Mouse (Mus musculus) kidney, embryonic 15.5 days (tissue): ENCODE data around the gene Sass6. TPM values are rescaled to one million over a fixed set of nuclear protein-coding genes. Genes with fewer than 3 reads are reported as not detected.
"Not testable (repeated sequence)": the region's sequence is repeated elsewhere in the genome, so short reads cannot be mapped to it uniquely, and the experiment has no call there.

Source experiments
- ATAC-seq: fragments of 200-750 bp; cut with Nextera tagmentation; replicated peaks from 2 replicates; pipeline ENCODE4 v1.8.0; 2017; ENCODE audit warnings: moderate TSS enrichment; ENCODE audit not compliant: low FRiP score
- H3K27ac ChIP-seq: fragments of 300-500 bp; sonication (generic); 2 replicates; pipeline ENCODE4 v1.5.1; 2015; ENCODE audit warnings: mild to moderate bottlenecking, inconsistent platforms
- H3K27me3 ChIP-seq: fragments of 300-500 bp; sonication (generic); 2 replicates; pipeline ENCODE4 v1.6.1; 2015; ENCODE audit warnings: inconsistent platforms
- H3K36me3 ChIP-seq: fragments of 300-500 bp; sonication (generic); 2 replicates; pipeline ENCODE4 v1.6.1; 2015; ENCODE audit warnings: inconsistent platforms
- H3K4me1 ChIP-seq: fragments of 300-500 bp; sonication (generic); 2 replicates; pipeline ENCODE4 v1.6.1; 2015; ENCODE audit warnings: inconsistent platforms
- H3K4me2 ChIP-seq: fragments of 300-500 bp; sonication (generic); 2 replicates; pipeline ENCODE4 v1.6.1; 2015; ENCODE audit warnings: moderate library complexity, mild to moderate bottlenecking, inconsistent platforms
- H3K4me3 ChIP-seq: fragments of 300-500 bp; sonication (generic); replicated peaks from 2 replicates; pipeline ENCODE4 v1.5.1; 2015; ENCODE audit warnings: mild to moderate bottlenecking, inconsistent platforms
- H3K9ac ChIP-seq: fragments of 300-500 bp; sonication (generic); 2 replicates; pipeline ENCODE4 v1.6.1; 2015; ENCODE audit warnings: mild to moderate bottlenecking, inconsistent platforms
- H3K9me3 ChIP-seq: fragments of 300-500 bp; sonication (generic); replicated peaks from 2 replicates; pipeline ENCODE4 v1.6.1; 2016; ENCODE audit warnings: inconsistent platforms
- WGBS: fragments of 180-500 bp; shearing (Covaris S2); methylation state at CpG from one replicate; pipeline ENCODE4 v1.1.7; 2015; ENCODE audit warnings: mixed read lengths; 5-methylcytosine and 5-hydroxymethylcytosine counted together
- polyA plus RNA-seq: library from polyadenylated mRNA; unstranded; fragments of >200 nt; fragmentation: Nextera tagmentation; extraction: Ambion mirVana; gene quantifications from 2 replicates; pipeline ENCODE4 v1.2.1, GENCODE M21; 2015

Gene Sass6
- polyA plus RNA-seq, 1 experiment from 2014 or later: 27.6 TPM

- Histone ChIP-seq H3K9ac (no peak overlapping the region), H3K27ac (no peak overlapping the region), H3K27me3 (no peaks in the 10 kb centered on the region), H3K9me3 (no peaks in the 10 kb centered on the region), H3K36me3 (peaks cover 92% of the 10 kb centered on the region), H3K4me2 (no peak overlapping the region), H3K4me1 (no peaks in the 10 kb centered on the region), H3K4me3 (no peak overlapping the region)
- ATAC-seq: no peak
- WGBS: 75% methylated on average over 5 of the region's 5 CpGs
Observed at GRCm38 (mm10) chr3:116635799-116636198, 41.0 kb downstream of the Sass6 start.

GRCm38 (mm10) chr3:116637693-116638476 lies 43.1 kb downstream of the Sass6 start:
- no peak overlapping the region for H3K9ac ChIP-seq
- no peak overlapping the region for H3K27ac ChIP-seq
- no peaks in the 10 kb centered on the region for H3K9me3 ChIP-seq
- H3K27me3 ChIP-seq: no peaks in the 10 kb centered on the region
- H3K4me2 ChIP-seq: no peak overlapping the region
- no peak for ATAC-seq
- H3K36me3 ChIP-seq: peaks cover 96% of the 10 kb centered on the region
- H3K4me3 ChIP-seq: no peak overlapping the region
- no peaks in the 10 kb centered on the region for H3K4me1 ChIP-seq
- 85% methylated on average over 9 of the region's 9 CpGs for WGBS

GRCm38 (mm10) chr3:116638572-116638971 lies 43.8 kb downstream of the Sass6 start:
- no peaks in the 10 kb centered on the region for H3K27me3 ChIP-seq
- no peak overlapping the region for H3K27ac ChIP-seq
- H3K9ac ChIP-seq: no peak overlapping the region
- no peak for ATAC-seq
- H3K9me3 ChIP-seq: no peaks in the 10 kb centered on the region
- no peaks in the 10 kb centered on the region for H3K4me1 ChIP-seq
- no peak overlapping the region for H3K4me2 ChIP-seq
- H3K4me3 ChIP-seq: no peak overlapping the region
- WGBS: 78% methylated on average over 7 of the region's 7 CpGs
- H3K36me3 ChIP-seq: peaks cover 97% of the 10 kb centered on the region

- no peak overlapping the region for H3K9ac ChIP-seq
- peaks cover 95% of the 10 kb centered on the region for H3K36me3 ChIP-seq
- H3K4me1 ChIP-seq: no peaks in the 10 kb centered on the region
- no peak overlapping the region for H3K4me3 ChIP-seq
- no peak overlapping the region for H3K27ac ChIP-seq
- no peak for ATAC-seq
- 86% methylated on average over 1 of the region's 1 CpGs for WGBS
- H3K27me3 ChIP-seq: no peaks in the 10 kb centered on the region
- H3K4me2 ChIP-seq: no peak overlapping the region
- H3K9me3 ChIP-seq: no peaks in the 10 kb centered on the region
Observed at GRCm38 (mm10) chr3:116640024-116640423, 45.2 kb downstream of the Sass6 start.

- Histone ChIP-seq H3K27me3 (no peaks in the 10 kb centered on the region), H3K27ac (no peak overlapping the region), H3K4me2 (no peak overlapping the region), H3K4me1 (no peaks in the 10 kb centered on the region), H3K9me3 (no peaks in the 10 kb centered on the region), H3K36me3 (peaks cover 95% of the 10 kb centered on the region), H3K9ac (no peak overlapping the region), H3K4me3 (no peak overlapping the region)
- ATAC-seq: no peak
- WGBS: 90% methylated on average over 6 of the region's 6 CpGs
Observed at GRCm38 (mm10) chr3:116641811-116642371, 47.1 kb downstream of the Sass6 start.

GRCm38 (mm10) chr3:116642373-116642772 lies 47.6 kb downstream of the Sass6 start:
- WGBS: 85% methylated on average over 2 of the region's 2 CpGs

GRCm38 (mm10) chr3:116646387-116646786 lies 51.6 kb downstream of the Sass6 start:
- no peak for ATAC-seq
- Histone ChIP-seq H3K4me1 (no peaks in the 10 kb centered on the region), H3K9me3 (no peaks in the 10 kb centered on the region), H3K4me3 (no peak overlapping the region), H3K36me3 (peaks cover 85% of the 10 kb centered on the region), H3K27ac (no peak overlapping the region), H3K4me2 (no peak overlapping the region), H3K9ac (no peak overlapping the region), H3K27me3 (no peaks in the 10 kb centered on the region)
- 94% methylated on average over 1 of the region's 1 CpGs for WGBS

More at GRCm38 (mm10) chr3:116642373-116642772, 47.6 kb downstream of the Sass6 start:
- Histone ChIP-seq H3K4me1 (no peaks in the 10 kb centered on the region), H3K36me3 (peaks cover 95% of the 10 kb centered on the region), H3K9ac (no peak overlapping the region), H3K9me3 (no peaks in the 10 kb centered on the region), H3K27ac (no peak overlapping the region), H3K4me2 (no peak overlapping the region), H3K27me3 (no peaks in the 10 kb centered on the region), H3K4me3 (no peak overlapping the region)
- no peak for ATAC-seq

- Histone ChIP-seq H3K4me2 (no peak overlapping the region), H3K36me3 (peaks cover 63% of the 10 kb centered on the region)
- no peak for ATAC-seq
Observed at GRCm38 (mm10) chr3:116648805-116649204, 54.0 kb downstream of the Sass6 start.

GRCm38 (mm10) chr3:116650698-116651097 lies 55.9 kb downstream of the Sass6 start:
- Histone ChIP-seq H3K4me3 (no peak overlapping the region), H3K9ac (no peak overlapping the region), H3K4me1 (peaks cover 4% of the 10 kb centered on the region; the same call in 1 of the 2 replicates), H3K4me2 (no peak overlapping the region), H3K27ac (no peak overlapping the region), H3K36me3 (peaks cover 46% of the 10 kb centered on the region), H3K9me3 (no peaks in the 10 kb centered on the region), H3K27me3 (no peaks in the 10 kb centered on the region)
- no peak for ATAC-seq
- 92% methylated on average over 9 of the region's 9 CpGs for WGBS

More at GRCm38 (mm10) chr3:116648805-116649204, 54.0 kb downstream of the Sass6 start:
- Histone ChIP-seq H3K4me1 (peaks cover 4% of the 10 kb centered on the region; the same call in 1 of the 2 replicates), H3K27me3 (no peaks in the 10 kb centered on the region), H3K27ac (no peak overlapping the region), H3K9ac (no peak overlapping the region), H3K9me3 (no peaks in the 10 kb centered on the region), H3K4me3 (no peak overlapping the region)
- 95% methylated on average over 7 of the region's 7 CpGs for WGBS

- H3K9me3 ChIP-seq: no peaks in the 10 kb centered on the region
- H3K9ac ChIP-seq: no peak overlapping the region
- H3K27me3 ChIP-seq: no peaks in the 10 kb centered on the region
- H3K27ac ChIP-seq: no peak overlapping the region
- 0 out of 2 replicates have a peak, but pooled peaks have one; percentile 40 for ATAC-seq
- WGBS: 74% methylated on average over 3 of the region's 3 CpGs
- no peak overlapping the region for H3K4me2 ChIP-seq
- H3K36me3 ChIP-seq: peaks cover 33% of the 10 kb centered on the region
- H3K4me3 ChIP-seq: no peak overlapping the region
- H3K4me1 ChIP-seq: peaks cover 4% of the 10 kb centered on the region; the same call in 1 of the 2 replicates
Observed at GRCm38 (mm10) chr3:116652033-116652446, 57.3 kb downstream of the Sass6 start.

- Histone ChIP-seq H3K27ac (no peak overlapping the region), H3K9me3 (no peaks in the 10 kb centered on the region), H3K4me2 (no peak overlapping the region), H3K9ac (no peak overlapping the region), H3K27me3 (no peaks in the 10 kb centered on the region), H3K4me3 (no peak overlapping the region), H3K36me3 (peaks cover 26% of the 10 kb centered on the region), H3K4me1 (peaks cover 16% of the 10 kb centered on the region)
- no peak for ATAC-seq
- WGBS: 80% methylated on average over 5 of the region's 5 CpGs
Observed at GRCm38 (mm10) chr3:116653278-116653945, 58.6 kb downstream of the Sass6 start.

- not testable (repeated sequence) for H3K27ac ChIP-seq, H3K9me3 ChIP-seq, H3K27me3 ChIP-seq, H3K4me2 ChIP-seq, H3K4me3 ChIP-seq, H3K9ac ChIP-seq, ATAC-seq
- Histone ChIP-seq H3K36me3 (peaks cover 19% of the 10 kb centered on the region), H3K4me1 (peaks cover 20% of the 10 kb centered on the region)
- 92% methylated on average over 11 of the region's 11 CpGs for WGBS
Observed at GRCm38 (mm10) chr3:116654051-116654450, 59.3 kb downstream of the Sass6 start.
